Mouse (Mus musculus) CD4-positive helper T cell, adult 2 months (primary cell): ENCODE data around the gene B3gnt3.

Experiments used
- DNase-seq: peaks from one replicate; pipeline ENCODE4 v3.0.0-alpha.2; 2012; ENCODE audit warnings: low read depth, missing footprints, low spot score

Gene B3gnt3

DNA sequence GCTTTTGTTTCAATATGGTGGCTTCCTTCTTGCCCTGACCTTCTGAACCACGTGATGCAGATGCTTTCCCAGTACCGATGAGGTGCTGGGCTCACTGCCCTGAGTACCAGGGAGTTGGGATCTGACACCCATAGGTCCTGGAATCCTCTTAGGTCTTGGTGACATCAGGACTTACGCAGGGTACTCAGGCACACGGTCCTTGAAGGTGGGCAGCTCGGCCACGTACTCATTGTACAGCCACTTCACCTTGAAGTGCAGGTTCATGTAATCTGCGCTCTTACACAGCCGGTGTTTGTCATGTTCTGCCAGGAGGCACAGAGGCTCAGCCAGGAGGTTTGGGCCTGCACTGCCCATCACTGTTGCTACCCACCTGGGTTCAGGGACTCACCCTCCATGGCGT, 56.1 kb downstream of the B3gnt3 start:
- no peak for DNase-seq
